Mouse (Mus musculus) layer of hippocampus, adult 2 months (tissue): ENCODE results near the gene Hira. TPM values are rescaled to one million over a fixed set of nuclear protein-coding genes. Genes with fewer than 3 reads are reported as not detected.
"Not testable (repeated sequence)": the region's sequence is repeated elsewhere in the genome, so short reads cannot be mapped to it uniquely, and the experiment has no call there.

Experiments used
- DNase-seq, 2 experiments: peaks; one replicate each; pipeline ENCODE4 v3.0.0; 2022; ENCODE audit warnings: low spot score in 2 of 2
- H3K27ac ChIP-seq: fragments of 200-600 bp; 2 replicates; pipeline ENCODE4 v1.8.1; 2022
- H3K4me3 ChIP-seq: fragments of 200-600 bp; 2 replicates; pipeline ENCODE4 v1.8.1; 2022; ENCODE audit warnings: mild to moderate bottlenecking
- CTCF ChIP-seq: fragments of 200-600 bp; conservative IDR thresholded peaks from 2 replicates; pipeline ENCODE4 v1.8.1; 2022; ENCODE audit warnings: antibody characterized with exemption, mild to moderate bottlenecking, moderate library complexity
- total RNA-seq, 2 experiments: library from RNA; stranded (reverse); gene quantifications; 2 replicates each; pipeline ENCODE4 v1.2.3; 2021

Gene Hira
- total RNA-seq, 2 experiments from 2014 or later, result 83.9 to 86.4 TPM

DNA sequence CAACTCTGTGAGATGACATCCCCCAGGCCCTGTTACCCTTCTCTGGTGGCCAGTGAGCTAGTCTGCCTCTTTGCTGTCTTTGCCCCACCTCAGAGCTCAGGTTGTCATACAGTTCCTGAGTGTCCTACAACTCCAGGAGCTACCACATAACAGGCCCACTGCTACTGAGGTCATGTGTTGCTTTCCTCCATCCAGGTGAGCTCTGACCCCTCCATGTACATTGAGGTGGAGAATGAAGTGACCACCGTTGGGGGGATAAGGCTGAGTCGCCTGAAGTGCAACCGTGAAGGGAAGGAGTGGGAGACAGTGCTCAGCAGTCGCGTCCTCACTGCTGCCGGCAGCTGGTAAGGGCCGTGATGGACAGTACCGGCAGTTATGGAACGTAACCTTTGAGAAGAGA is 72.1 kb downstream of the Hira start:
- no peak for TF ChIP-seq CTCF
- H3K4me3 ChIP-seq, result no peak overlapping the region
- H3K27ac ChIP-seq, result no peak overlapping the region
- DNase-seq, result no peak

- H3K27ac ChIP-seq, result no peak overlapping the region
- no peak overlapping the region for H3K4me3 ChIP-seq
- TF ChIP-seq CTCF, result no peak
- no peak for DNase-seq
These were observed 73.5 kb downstream of the Hira start for GRCm38 (mm10) chr16:18950351-18950750.

- no peak for TF ChIP-seq CTCF
- Histone ChIP-seq H3K27ac (no peak overlapping the region), H3K4me3 (no peak overlapping the region)
- DNase-seq, result no peak
These were observed 76.0 kb downstream of the Hira start for GRCm38 (mm10) chr16:18952813-18953212.

- H3K27ac ChIP-seq, result no peak overlapping the region
These were observed 78.2 kb downstream of the Hira start for GRCm38 (mm10) chr16:18955070-18955469.

GRCm38 (mm10) chr16:18963486-18963885 is 86.6 kb downstream of the Hira start:
- DNase-seq, result no peak
- no peak overlapping the region for H3K27ac ChIP-seq
- no peak overlapping the region for H3K4me3 ChIP-seq
- TF ChIP-seq CTCF, result no peak

More at GRCm38 (mm10) chr16:18955070-18955469, 78.2 kb downstream of the Hira start:
- no peak overlapping the region for H3K4me3 ChIP-seq
- DNase-seq, result no peak
- no peak for TF ChIP-seq CTCF

- TF ChIP-seq CTCF, result no peak
- no peak overlapping the region for H3K27ac ChIP-seq
These were observed 92.7 kb downstream of the Hira start for GRCm38 (mm10) chr16:18969420-18970128.

GRCm38 (mm10) chr16:18970837-18971236 is 94.0 kb downstream of the Hira start:
- no peak overlapping the region for H3K4me3 ChIP-seq
- no peak for DNase-seq
- no peak overlapping the region for H3K27ac ChIP-seq
- no peak for TF ChIP-seq CTCF

More at GRCm38 (mm10) chr16:18969420-18970128, 92.7 kb downstream of the Hira start:
- DNase-seq, result peak in 1 of 2 experiments; percentile 16
- no peak overlapping the region for H3K4me3 ChIP-seq

- DNase-seq, H3K4me3 ChIP-seq, H3K27ac ChIP-seq: not testable (repeated sequence)
These were observed 98.8 kb downstream of the Hira start for GRCm38 (mm10) chr16:18975665-18976064.

- no peak overlapping the region for H3K27ac ChIP-seq
- H3K4me3 ChIP-seq, result no peak overlapping the region
- no peak for DNase-seq
- no peak for TF ChIP-seq CTCF
These were observed 99.5 kb downstream of the Hira start for GRCm38 (mm10) chr16:18976315-18976714.

DNA sequence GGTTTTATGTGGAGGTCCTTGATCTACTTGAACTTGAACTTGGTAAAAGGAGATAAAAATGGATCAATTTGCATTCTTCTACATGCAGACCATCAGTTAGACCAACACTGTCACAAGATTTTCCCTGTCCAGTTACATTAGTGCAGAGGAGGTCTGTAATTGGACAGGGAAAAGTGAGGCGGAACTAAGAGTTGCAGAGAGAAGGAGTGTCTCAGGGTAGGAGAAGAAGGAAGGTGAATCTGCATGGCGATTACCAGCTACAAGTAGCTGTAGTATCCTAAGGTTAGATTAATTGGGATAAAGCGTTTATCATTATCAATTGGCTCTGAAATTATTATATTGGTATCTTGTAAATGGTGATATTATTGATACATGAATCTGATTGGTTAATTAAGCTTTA is 109.5 kb downstream of the Hira start:
- no peak for TF ChIP-seq CTCF
- Histone ChIP-seq H3K27ac (no peak overlapping the region), H3K4me3 (no peak overlapping the region)
- no peak for DNase-seq

- no peak for DNase-seq
- Histone ChIP-seq H3K4me3 (no peak overlapping the region), H3K27ac (no peak overlapping the region)
- no peak for TF ChIP-seq CTCF
These were observed 110.0 kb downstream of the Hira start for GRCm38 (mm10) chr16:18986860-18987259.

- H3K4me3 ChIP-seq, DNase-seq: not testable (repeated sequence)
- peak; percentile 52 for TF ChIP-seq CTCF
These were observed 126.0 kb downstream of the Hira start for GRCm38 (mm10) chr16:19002610-19003389.

GRCm38 (mm10) chr16:19003757-19004156 is 126.9 kb downstream of the Hira start:
- H3K4me3 ChIP-seq, result no peak overlapping the region
- DNase-seq, result no peak
- TF ChIP-seq CTCF, result no peak
- no peak overlapping the region for H3K27ac ChIP-seq

More at GRCm38 (mm10) chr16:19002610-19003389, 126.0 kb downstream of the Hira start:
- H3K27ac ChIP-seq, result not testable (repeated sequence)

DNA sequence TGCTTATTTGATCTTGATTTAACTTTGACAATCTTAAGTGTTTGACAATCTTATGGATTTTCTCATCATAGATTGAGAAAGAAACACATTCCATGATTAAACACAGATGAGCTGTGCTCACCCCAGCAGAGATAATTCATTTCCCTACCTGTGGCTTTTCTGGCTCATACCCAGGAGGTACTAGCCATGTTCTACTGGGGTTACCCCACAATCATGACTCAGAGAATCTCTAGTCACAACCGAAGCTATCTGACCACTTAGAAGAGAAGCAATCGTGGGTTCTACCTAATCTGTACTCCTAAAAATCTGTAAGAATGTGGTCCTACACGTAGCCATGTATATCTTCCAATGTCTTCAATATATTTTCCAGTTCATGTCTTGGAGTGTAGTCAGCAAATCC is 128.5 kb downstream of the Hira start:
- TF ChIP-seq CTCF, result no peak
- no peak overlapping the region for H3K4me3 ChIP-seq

More for the DNA sequence above, 128.5 kb downstream of the Hira start:
- no peak for DNase-seq
- no peak overlapping the region for H3K27ac ChIP-seq
